Mouse (Mus musculus) kidney, embryonic 14.5 days (tissue): Measurements from ENCODE around the gene Dnajc30. TPM values are rescaled to one million over a fixed set of nuclear protein-coding genes. Genes with fewer than 3 reads are reported as not detected.

Experiments used
- ATAC-seq: fragments of 200-750 bp; cut with Nextera tagmentation; 2 replicates; pipeline ENCODE4 v1.8.0; 2017; ENCODE audit warnings: moderate number of reproducible peaks, mild to moderate bottlenecking, moderate TSS enrichment, moderate library complexity; ENCODE audit not compliant: low FRiP score, low TSS enrichment
- H3K27ac ChIP-seq: fragments of 300-500 bp; sonication (generic); 2 replicates; pipeline ENCODE4 v1.5.1; 2014; ENCODE audit warnings: low read depth, mild to moderate bottlenecking, low read length, moderate library complexity, mixed read lengths
- H3K27me3 ChIP-seq: fragments of 300-500 bp; sonication (generic); 2 replicates; pipeline ENCODE4 v1.6.1; 2014; ENCODE audit warnings: mild to moderate bottlenecking, low read length; ENCODE audit not compliant: control insufficient read depth, insufficient read depth
- H3K36me3 ChIP-seq: fragments of 300-500 bp; sonication (generic); 2 replicates; pipeline ENCODE4 v1.6.1; 2014; ENCODE audit warnings: low read length, mixed read lengths; ENCODE audit not compliant: control insufficient read depth, insufficient read depth
- H3K4me1 ChIP-seq: fragments of 300-500 bp; sonication (generic); 2 replicates; pipeline ENCODE4 v1.6.1; 2014; ENCODE audit warnings: low read length, mixed read lengths; ENCODE audit not compliant: control insufficient read depth, insufficient read depth
- H3K4me2 ChIP-seq: fragments of 300-500 bp; sonication (generic); replicated peaks from 2 replicates; pipeline ENCODE4 v1.6.1; 2014; ENCODE audit warnings: low read depth, mild to moderate bottlenecking, low read length
- H3K4me3 ChIP-seq: fragments of 300-500 bp; sonication (generic); 2 replicates; pipeline ENCODE4 v1.5.1; 2014; ENCODE audit warnings: mild to moderate bottlenecking, low read length
- H3K9ac ChIP-seq: fragments of 300-500 bp; sonication (generic); 2 replicates; pipeline ENCODE4 v1.6.1; 2014; ENCODE audit warnings: low read depth, mild to moderate bottlenecking, low read length, moderate library complexity
- H3K9me3 ChIP-seq: fragments of 300-500 bp; sonication (generic); 2 replicates; pipeline ENCODE4 v1.6.1; 2016; ENCODE audit warnings: low read length; ENCODE audit not compliant: control insufficient read depth
- WGBS: fragments of 180-500 bp; shearing (Covaris S2); extraction: QIAGEN DNeasy Blood & Tissue Kit; methylation state at CpG from one replicate; pipeline ENCODE4 v1.1.7; 2014; 5-methylcytosine and 5-hydroxymethylcytosine counted together
- polyA plus RNA-seq: library from polyadenylated mRNA; unstranded; fragments of >200 nt; fragmentation: Nextera tagmentation; extraction: Ambion mirVana; gene quantifications from 2 replicates; pipeline ENCODE4 v1.2.1, GENCODE M21; 2014

The Dnajc30 gene
- 33.4 and 34.4 TPM in 2 replicates for polyA plus RNA-seq

GRCm38 (mm10) chr5:135063629-135064381 lies at the start of gene Dnajc30:
TSS of gene Dnajc30 (plus strand) at chr5:135064202.
- peaks cover 11% of the 10 kb centered on the region for H3K4me1 ChIP-seq
- ATAC-seq = peak; percentile 97
- peak within 1 kb of the TSS; percentile 90 for H3K4me3 ChIP-seq
- no peaks in the 10 kb centered on the region for H3K9me3 ChIP-seq
- no peak within 1 kb of the TSS for H3K27ac ChIP-seq
- no peaks in the 10 kb centered on the region for H3K27me3 ChIP-seq
- peak within 1 kb of the TSS; percentile 89 for H3K9ac ChIP-seq
- WGBS = under 1% methylated on average over 52 of the region's 52 CpGs
- peak within 1 kb of the TSS; percentile 93 for H3K4me2 ChIP-seq
- H3K36me3 ChIP-seq = peaks cover 33% of the 10 kb centered on the region

- peaks cover 20% of the 10 kb centered on the region for H3K4me1 ChIP-seq
- H3K4me2 ChIP-seq = no peak overlapping the region
- no peak overlapping the region for H3K27ac ChIP-seq
- no peak overlapping the region for H3K9ac ChIP-seq
- no peaks in the 10 kb centered on the region for H3K36me3 ChIP-seq
- no peak overlapping the region for H3K4me3 ChIP-seq
- ATAC-seq = no peak
- WGBS = 12% methylated on average over 7 of the region's 7 CpGs
- H3K27me3 ChIP-seq = no peaks in the 10 kb centered on the region
- no peaks in the 10 kb centered on the region for H3K9me3 ChIP-seq
These were observed 48.5 kb upstream of the Dnajc30 start for GRCm38 (mm10) chr5:135015497-135015896.

GRCm38 (mm10) chr5:135016224-135016759 lies 47.7 kb upstream of the Dnajc30 start:
- H3K4me2 ChIP-seq = no peak overlapping the region
- 44% methylated on average over 4 of the region's 4 CpGs for WGBS

GRCm38 (mm10) chr5:135021814-135022213 lies 42.2 kb upstream of the Dnajc30 start:
- WGBS = 42% methylated on average over 6 of the region's 6 CpGs
- Histone ChIP-seq H3K36me3 (no peaks in the 10 kb centered on the region), H3K9me3 (no peaks in the 10 kb centered on the region), H3K4me1 (peaks cover 42% of the 10 kb centered on the region), H3K4me3 (no peak overlapping the region), H3K9ac (no peak overlapping the region), H3K4me2 (no peak overlapping the region), H3K27me3 (no peaks in the 10 kb centered on the region), H3K27ac (no peak overlapping the region)
- ATAC-seq = no peak

More at GRCm38 (mm10) chr5:135016224-135016759, 47.7 kb upstream of the Dnajc30 start:
- H3K4me1 ChIP-seq = peaks cover 16% of the 10 kb centered on the region
- H3K36me3 ChIP-seq = no peaks in the 10 kb centered on the region
- no peak overlapping the region for H3K4me3 ChIP-seq
- H3K27ac ChIP-seq = no peak overlapping the region
- H3K9me3 ChIP-seq = no peaks in the 10 kb centered on the region
- ATAC-seq = no peak
- H3K27me3 ChIP-seq = no peaks in the 10 kb centered on the region
- no peak overlapping the region for H3K9ac ChIP-seq

GRCm38 (mm10) chr5:135023344-135024173 lies 40.4 kb upstream of the Dnajc30 start, which contains the start of gene Stx1a:
TSS of gene Stx1a (plus strand) at chr5:135023482.
- under 1% methylated on average over 61 of the region's 61 CpGs for WGBS
- H3K9ac ChIP-seq = peak within 1 kb of the TSS; percentile 82
- peaks cover 45% of the 10 kb centered on the region for H3K4me1 ChIP-seq
- H3K9me3 ChIP-seq = no peaks in the 10 kb centered on the region
- peak; percentile 92 for ATAC-seq
- H3K4me2 ChIP-seq = peak within 1 kb of the TSS; percentile 96
- no peaks in the 10 kb centered on the region for H3K27me3 ChIP-seq
- peak within 1 kb of the TSS; percentile 24; the same call in 1 of the 2 replicates for H3K27ac ChIP-seq
- H3K4me3 ChIP-seq = peak within 1 kb of the TSS; percentile 76
- H3K36me3 ChIP-seq = no peaks in the 10 kb centered on the region

- ATAC-seq = no peak
- no peak overlapping the region for H3K27ac ChIP-seq
- H3K4me3 ChIP-seq = peak overlapping the region; percentile 76
- WGBS = 22% methylated on average over 11 of the region's 11 CpGs
- H3K4me2 ChIP-seq = peak overlapping the region; percentile 96
- no peaks in the 10 kb centered on the region for H3K9me3 ChIP-seq
- H3K27me3 ChIP-seq = no peaks in the 10 kb centered on the region
- H3K4me1 ChIP-seq = peaks cover 53% of the 10 kb centered on the region
- H3K9ac ChIP-seq = 0 out of 2 replicates have a peak overlapping the region, but pooled peaks have one; percentile 82
- H3K36me3 ChIP-seq = no peaks in the 10 kb centered on the region
These were observed 39.3 kb upstream of the Dnajc30 start for GRCm38 (mm10) chr5:135024665-135025224.

GRCm38 (mm10) chr5:135025899-135026298 lies 38.1 kb upstream of the Dnajc30 start:
- Histone ChIP-seq H3K4me3 (peak overlapping the region; percentile 10; the same call in 1 of the 2 replicates), H3K4me2 (peak overlapping the region; percentile 96), H3K27me3 (no peaks in the 10 kb centered on the region), H3K27ac (no peak overlapping the region), H3K36me3 (no peaks in the 10 kb centered on the region), H3K9me3 (no peaks in the 10 kb centered on the region), H3K9ac (peak overlapping the region; percentile 31; the same call in 1 of the 2 replicates), H3K4me1 (peaks cover 53% of the 10 kb centered on the region)
- 6% methylated on average over 7 of the region's 7 CpGs for WGBS
- no peak for ATAC-seq

- Histone ChIP-seq H3K4me3 (0 out of 2 replicates have a peak overlapping the region, but pooled peaks have one; percentile 4), H3K27ac (peak overlapping the region; percentile 15; the same call in 1 of the 2 replicates), H3K36me3 (no peaks in the 10 kb centered on the region), H3K4me2 (peak overlapping the region; percentile 13; the same call in 1 of the 2 replicates), H3K9me3 (no peaks in the 10 kb centered on the region), H3K9ac (peak overlapping the region; percentile 34; the same call in 1 of the 2 replicates), H3K27me3 (no peaks in the 10 kb centered on the region), H3K4me1 (peaks cover 36% of the 10 kb centered on the region)
- 45% methylated on average over 18 of the region's 18 CpGs for WGBS
- ATAC-seq = no peak
These were observed 34.8 kb upstream of the Dnajc30 start for GRCm38 (mm10) chr5:135029007-135029854.
